Mouse (Mus musculus): ENCODE results near the gene Fxn. TPM values are rescaled to one million over a fixed set of nuclear protein-coding genes. Genes with fewer than 3 reads are reported as not detected.

The Fxn gene
- total RNA-seq, 4 experiments from 2014 or later, result 7.4 to 9.5 (median 8.6) TPM

Other genes with a start within 250 kb of the Fxn start
- 10 to 100 TPM in 2 of 4 experiments, 1 to 10 TPM in 2; 7.4 to 11.4 (median 10.4) TPM for gene Fam189a2, start 249.6 kb downstream of the Fxn start, total RNA-seq (2022)
- 10 to 100 TPM; 17.7 to 25.5 (median 23.1) TPM for gene Tjp2, start 55.6 kb downstream of the Fxn start, total RNA-seq (2022)
- gene Fam122a, start 196.8 kb upstream of the Fxn start, total RNA-seq (2022), result 10 to 100 TPM; 27.1 to 30.4 (median 29.0) TPM

All from layer of hippocampus, adult 8-10 months (tissue).